ENCODE assay signal across 13 mouse cellular contexts in genomic region chr7:135389039-135389438, GRCm38 (mm10). TPM values are rescaled to one million over a fixed set of nuclear protein-coding genes. Genes with fewer than 3 reads are reported as not detected.
DNase-seq lines count a peak whose midpoint lies in the region; ATAC-seq and TF ChIP-seq lines count a peak whose summit lies in the region.
"Had no signal": no experiment of that assay in that cellular context is flagged by ENCODE, and none has a peak within 500 bp of the region (broad histone marks: within the 10 kb centered on the region; RNA-seq: fewer than 3 reads in every experiment).

No protein-coding gene starts in this region.

- no peak for ATAC-seq in CD4-positive, CD25-positive, alpha-beta regulatory T cell, adult 4 months
- ATAC-seq in lung, embryonic 14.5 days (ENCODE audit: insufficient read depth): no peak
- ATAC-seq: forebrain, embryonic 16.5 days had no signal

- no peak overlapping the region for H3K4me2 ChIP-seq in lung, embryonic 14.5 days
- H3K4me2 ChIP-seq: heart, embryonic 15.5 days; limb, embryonic 13.5 days; midbrain, embryonic 12.5 days had no signal

- TF ChIP-seq CTCF in lung, embryonic 14.5 days (IDR thresholded peaks at IDR 0.05; ENCODE audit: low read depth): peak; percentile 37

- WGBS in lung, embryonic 14.5 days: 54% methylated on average over 3 of the region's 3 CpGs

- H3K4me3 ChIP-seq in lung, embryonic 14.5 days (ENCODE audit: low read depth, low read length): no peak overlapping the region
- H3K4me3 ChIP-seq: heart, embryonic 15.5 days; limb, embryonic 13.5 days; midbrain, embryonic 12.5 days had no signal

- H3K4me1 ChIP-seq in lung, embryonic 14.5 days (ENCODE audit: insufficient read depth): no peaks in the 10 kb centered on the region
- H3K4me1 ChIP-seq: heart, embryonic 15.5 days; limb, embryonic 13.5 days had no signal

- H3K9ac ChIP-seq in lung, embryonic 14.5 days: no peak overlapping the region
- H3K9ac ChIP-seq: heart, embryonic 15.5 days; limb, embryonic 13.5 days; midbrain, embryonic 12.5 days had no signal

- no peaks in the 10 kb centered on the region for H3K9me3 ChIP-seq in lung, embryonic 14.5 days (ENCODE audit: low read depth, low read length)
- H3K9me3 ChIP-seq: limb, embryonic 13.5 days had no signal

- intact Hi-C loops in heart, postnatal 10 days (cut with DNase I): loop anchor here (10.0 kb wide), 1 partner anchor 294 kb away; no protein-coding TSS in a partner anchor
- intact Hi-C loops in heart, postnatal 25 days (cut with DNase I): no loop called here

- no peak overlapping the region for H3K27ac ChIP-seq in lung, embryonic 14.5 days (ENCODE audit: low read depth)
- H3K27ac ChIP-seq: heart, embryonic 15.5 days; limb, embryonic 13.5 days; midbrain, embryonic 12.5 days had no signal

- DNase-seq in CD4-positive, CD25-positive, alpha-beta regulatory T cell, adult 2 months (ENCODE audit: low read depth, low spot score): peak; percentile 17
- DNase-seq in heart, postnatal 10 days: peak; percentile 5 to 22
- no peak for DNase-seq in heart, postnatal 25 days (ENCODE audit: low spot score)
- DNase-seq in lung, embryonic 14.5 days: peak; percentile 10
- no peak for DNase-seq in lung, postnatal 25 days (ENCODE audit: low spot score)
- DNase-seq in retina, adult 2 months (ENCODE audit: low read depth, low spot score): peak; percentile 4
- DNase-seq in left cerebral cortex, adult 8-10 months (ENCODE audit: low spot score in 2 of 2): no peak

- no peaks in the 10 kb centered on the region for H3K27me3 ChIP-seq in lung, embryonic 14.5 days (ENCODE audit: insufficient read depth, low read length)

- no peaks in the 10 kb centered on the region for H3K36me3 ChIP-seq in lung, embryonic 14.5 days (ENCODE audit: insufficient read depth)
- H3K36me3 ChIP-seq: heart, embryonic 15.5 days; limb, embryonic 13.5 days; midbrain, embryonic 12.5 days had no signal

RNA-seq across cellular contexts. Expression of gene Foxi2, which starts 21.1 kb away (rescaled TPM):
- polyA plus RNA-seq in CD4-positive, CD25-positive, alpha-beta regulatory T cell, adult 4 months (2017; shearing (Covaris generic)): not detected
- not detected for total RNA-seq in heart, postnatal 10 days (2021)
- not detected for total RNA-seq in heart, postnatal 25 days (2021)
- not detected in 2 replicates for polyA plus RNA-seq in lung, embryonic 14.5 days (2014; fragmentation: Nextera tagmentation; extraction: Ambion mirVana)
- total RNA-seq in left cerebral cortex, adult 8-10 months (2022): not detected
- total RNA-seq: layer of hippocampus, adult 18-20 months had no signal
- polyA plus RNA-seq: forebrain, embryonic 16.5 days; heart, embryonic 15.5 days had no signal

Comparison
In these comparisons a context has a peak if more than half of its experiments do, and no peak if none do; other contexts are left out.
1. DNase-seq: peak in CD4-positive, CD25-positive, alpha-beta regulatory T cell, adult 2 months (single experiment), heart, postnatal 10 days (2 of 2), lung, embryonic 14.5 days (single experiment) and retina, adult 2 months (single experiment); none in heart, postnatal 25 days (single experiment), lung, postnatal 25 days (single experiment) and left cerebral cortex, adult 8-10 months (0 of 2).